Mouse (Mus musculus): ENCODE results near the gene Stk24.

Gene Stk24

DNA sequence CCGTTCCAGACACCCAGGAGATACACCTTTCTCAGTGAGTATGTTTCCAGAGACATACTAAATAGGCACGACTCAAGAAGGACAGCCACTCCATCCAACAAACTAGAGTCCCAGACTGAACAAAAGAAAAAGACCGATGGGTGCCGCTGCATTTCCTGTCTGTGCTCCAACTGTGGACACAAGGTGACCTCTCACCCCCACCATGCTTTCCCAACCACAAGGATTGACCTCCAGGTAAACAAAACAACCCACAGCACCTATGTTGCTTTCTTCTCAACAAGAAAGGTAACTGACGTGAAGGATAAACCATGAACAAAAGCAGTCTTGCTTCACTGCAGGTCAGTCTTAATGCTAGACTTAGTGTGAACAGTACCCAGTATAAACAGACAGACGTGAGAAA, 27.1 kb downstream of the Stk24 start:
- DNase-seq (ENCODE audit: extremely low read depth, low read depth, low spot score), result no peak

DNA sequence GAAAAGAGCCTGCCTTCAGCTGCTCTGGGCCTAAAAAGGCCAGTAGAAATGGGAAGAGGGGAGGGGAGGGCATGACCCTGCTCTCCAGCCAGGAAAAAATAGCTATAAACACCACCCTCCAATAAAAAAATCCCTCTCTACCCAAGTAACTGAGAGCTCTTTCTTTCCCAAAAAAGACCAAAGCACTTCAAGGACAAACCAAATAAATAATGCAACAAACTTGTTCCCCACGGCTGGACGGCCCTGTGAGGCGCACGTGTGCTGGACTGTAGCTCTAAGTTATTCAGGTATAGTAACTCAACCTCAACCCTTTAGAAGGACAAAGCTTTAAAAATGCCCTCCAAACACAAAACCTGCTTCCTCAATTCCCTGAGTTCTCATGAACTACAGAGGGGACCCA, 28.1 kb downstream of the Stk24 start:
- no peak for DNase-seq (ENCODE audit: extremely low read depth, low read depth, low spot score)

DNA sequence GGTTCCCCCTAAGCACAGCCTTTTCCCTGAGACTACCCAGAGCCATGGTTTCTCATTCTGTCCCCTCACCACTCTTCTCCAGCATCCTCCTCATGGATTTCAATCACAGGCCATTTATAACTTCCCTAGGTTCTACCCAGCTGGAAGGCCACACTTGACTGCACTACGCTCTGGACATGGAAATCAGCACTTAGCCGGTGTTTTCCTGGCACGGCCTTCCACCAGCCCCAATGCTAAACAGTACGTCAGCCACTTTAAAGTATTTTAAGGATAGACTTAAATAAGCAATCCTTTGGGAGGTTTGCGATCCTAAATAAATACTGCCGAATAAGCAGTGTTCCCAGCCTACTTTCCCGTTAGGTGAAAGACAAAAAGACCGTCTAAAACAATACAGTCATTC, 29.8 kb downstream of the Stk24 start:
- DNase-seq (ENCODE audit: extremely low read depth, low read depth, low spot score), result no peak

DNA sequence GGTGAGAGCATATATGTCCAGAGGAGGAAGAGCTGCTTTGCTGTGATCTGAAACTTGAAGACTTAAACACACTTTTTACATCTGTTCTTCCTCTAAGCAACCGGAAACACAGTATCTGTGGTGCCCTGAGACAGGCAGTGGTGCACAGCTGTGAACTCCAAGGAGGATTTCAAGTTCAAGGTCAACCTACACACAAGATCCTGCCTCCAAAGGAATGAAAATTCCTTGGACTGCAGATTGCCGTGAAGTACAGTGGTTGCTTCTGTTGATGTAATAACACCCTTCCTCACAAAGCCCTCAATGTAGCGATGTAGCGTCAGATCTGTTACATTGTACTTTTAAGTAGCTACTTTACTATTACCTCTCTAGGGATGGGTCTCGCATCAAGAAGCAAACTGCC, 30.5 kb downstream of the Stk24 start:
- DNase-seq (ENCODE audit: extremely low read depth, low read depth, low spot score), result no peak

DNA sequence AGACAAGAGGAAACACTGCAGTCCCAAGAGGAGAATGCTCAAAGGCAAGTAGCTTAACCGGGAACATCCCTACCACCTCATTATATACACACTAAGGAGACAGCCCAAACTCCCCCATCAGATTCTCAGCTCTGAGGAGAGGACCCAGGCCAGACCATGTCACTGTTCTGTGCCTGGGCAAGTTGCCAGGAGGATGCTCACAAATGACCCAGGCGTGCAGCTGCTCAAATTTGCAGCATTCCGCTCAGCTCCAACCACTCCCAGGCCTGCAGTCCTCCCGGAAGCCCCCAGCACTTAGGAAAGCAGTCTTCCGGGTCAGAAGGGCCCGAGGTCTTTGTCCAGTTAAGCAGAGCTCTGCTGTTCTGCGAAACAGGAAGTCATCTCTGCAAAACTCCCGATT, 31.6 kb downstream of the Stk24 start:
- no peak for DNase-seq (ENCODE audit: extremely low read depth, low read depth, low spot score)

DNA sequence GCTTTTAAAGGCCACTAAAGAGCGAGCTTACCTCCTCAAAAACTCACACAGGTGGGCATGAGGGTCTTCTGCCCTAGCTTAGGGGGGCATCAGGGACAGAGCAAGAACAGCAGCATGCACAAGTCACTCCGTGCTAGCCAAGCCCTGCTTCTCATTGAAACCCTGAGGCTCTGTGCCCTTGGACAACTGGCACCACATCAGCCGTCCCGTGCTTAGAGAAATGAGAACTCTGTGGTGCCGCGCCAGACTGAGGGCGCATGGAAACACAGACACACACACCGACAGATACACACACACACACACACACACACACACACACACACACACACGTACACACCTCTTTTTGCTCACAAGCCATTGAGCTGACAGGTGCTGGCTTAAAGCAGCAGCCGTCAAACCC, 32.7 kb downstream of the Stk24 start:
- no peak for DNase-seq (ENCODE audit: extremely low read depth, low read depth, low spot score)

DNA sequence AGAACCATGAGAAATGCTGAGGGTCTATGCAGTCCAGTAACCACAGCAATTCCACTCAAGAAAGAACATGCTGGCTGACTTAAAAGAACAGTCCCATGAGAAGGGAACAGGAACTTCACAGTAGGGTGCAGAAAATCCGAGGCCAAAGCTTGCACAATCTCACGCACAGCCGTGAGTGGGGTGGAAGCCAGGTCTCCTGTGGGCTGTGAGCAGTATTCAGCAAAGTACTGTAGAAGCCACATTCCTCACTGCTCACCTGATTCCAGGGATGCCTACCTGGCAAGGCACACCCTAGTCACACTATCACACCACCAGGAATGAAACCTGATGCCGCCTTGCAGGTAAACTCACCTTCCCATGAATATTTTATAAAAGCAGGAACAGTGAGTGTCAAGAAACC, 33.2 kb downstream of the Stk24 start:
- no peak for DNase-seq (ENCODE audit: extremely low read depth, low read depth, low spot score)

DNA sequence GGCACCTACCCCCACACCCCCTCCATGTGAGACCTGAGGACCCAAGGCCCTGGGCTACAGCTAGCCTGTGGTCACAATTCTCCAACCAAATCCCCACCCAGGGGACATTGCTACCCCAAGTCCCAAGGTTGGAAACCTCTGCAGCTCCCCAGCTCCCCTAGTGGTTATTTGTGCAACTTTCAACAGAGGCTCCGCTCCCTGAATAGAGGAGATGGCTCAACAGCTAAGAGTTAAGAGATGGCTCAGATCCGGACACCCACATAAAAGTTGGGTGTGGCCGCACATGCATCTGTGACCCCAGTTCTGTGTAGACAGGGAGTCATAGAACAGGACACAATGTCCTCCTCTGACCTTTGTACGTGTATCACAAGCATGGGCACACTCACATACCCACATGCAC, 33.8 kb downstream of the Stk24 start:
- no peak for DNase-seq (ENCODE audit: extremely low read depth, low read depth, low spot score)

DNA sequence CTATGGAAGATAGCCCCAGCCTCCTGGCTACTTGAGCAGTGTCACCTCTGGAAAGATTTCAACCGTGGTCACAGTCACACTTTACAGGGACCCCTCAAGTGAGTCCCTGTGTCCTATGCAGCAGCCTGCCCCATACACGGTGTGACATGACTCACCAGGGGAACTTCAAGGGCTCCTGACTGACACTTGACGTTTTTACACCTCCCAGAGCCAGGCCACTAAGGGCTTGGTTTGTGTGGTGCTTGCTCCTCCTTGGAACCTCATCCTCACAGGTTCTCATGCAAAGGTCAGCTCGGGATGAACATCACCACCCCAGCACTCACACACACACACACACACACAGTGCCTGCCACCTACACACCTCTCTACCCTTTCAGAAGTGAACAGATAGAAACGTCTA, 34.9 kb downstream of the Stk24 start:
- no peak for DNase-seq (ENCODE audit: extremely low read depth, low read depth, low spot score)

DNA sequence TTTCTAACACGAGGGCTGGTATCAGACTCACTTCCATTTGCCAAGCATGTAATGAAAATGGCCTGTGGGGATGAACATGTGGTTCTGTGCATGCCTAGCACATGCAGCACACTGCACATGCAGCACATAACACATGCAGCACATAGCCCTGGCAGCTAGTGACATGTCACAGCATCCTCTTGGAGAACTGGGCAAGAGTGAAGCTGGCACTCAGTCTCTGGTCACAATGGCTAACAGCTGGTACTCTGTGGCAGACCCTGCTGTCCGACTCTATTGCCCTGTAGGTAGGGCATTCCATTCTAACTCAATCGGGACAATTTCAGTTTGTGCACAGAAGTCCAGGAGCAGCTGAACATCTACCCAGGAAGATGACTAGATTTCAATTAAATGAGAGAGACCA, 36.9 kb downstream of the Stk24 start:
- no peak for DNase-seq (ENCODE audit: extremely low read depth, low read depth, low spot score)

DNA sequence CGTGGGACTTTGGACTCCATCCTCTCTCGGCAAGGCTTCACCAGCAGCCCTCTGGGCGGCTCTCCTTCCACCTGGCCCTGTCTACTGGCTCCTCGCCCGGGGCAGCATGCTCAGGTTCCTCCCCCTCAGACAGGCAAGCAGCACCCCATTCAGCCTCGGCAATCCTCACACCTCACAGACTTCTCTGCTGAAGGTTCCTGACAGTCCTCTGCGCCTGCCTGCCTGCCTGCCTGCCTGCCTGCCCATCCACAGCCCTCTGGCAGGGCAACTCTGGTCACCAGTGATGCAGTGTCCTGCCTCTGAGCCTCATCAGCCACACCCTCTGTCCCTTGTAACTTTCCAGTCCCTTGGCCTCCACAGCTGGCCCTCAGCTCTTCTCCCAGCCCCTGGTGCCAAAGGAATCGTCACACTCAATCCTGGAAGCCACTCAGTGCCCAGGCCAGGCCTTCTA, 39.8 kb downstream of the Stk24 start:
- DNase-seq (ENCODE audit: extremely low read depth, low read depth, low spot score), result no peak

DNA sequence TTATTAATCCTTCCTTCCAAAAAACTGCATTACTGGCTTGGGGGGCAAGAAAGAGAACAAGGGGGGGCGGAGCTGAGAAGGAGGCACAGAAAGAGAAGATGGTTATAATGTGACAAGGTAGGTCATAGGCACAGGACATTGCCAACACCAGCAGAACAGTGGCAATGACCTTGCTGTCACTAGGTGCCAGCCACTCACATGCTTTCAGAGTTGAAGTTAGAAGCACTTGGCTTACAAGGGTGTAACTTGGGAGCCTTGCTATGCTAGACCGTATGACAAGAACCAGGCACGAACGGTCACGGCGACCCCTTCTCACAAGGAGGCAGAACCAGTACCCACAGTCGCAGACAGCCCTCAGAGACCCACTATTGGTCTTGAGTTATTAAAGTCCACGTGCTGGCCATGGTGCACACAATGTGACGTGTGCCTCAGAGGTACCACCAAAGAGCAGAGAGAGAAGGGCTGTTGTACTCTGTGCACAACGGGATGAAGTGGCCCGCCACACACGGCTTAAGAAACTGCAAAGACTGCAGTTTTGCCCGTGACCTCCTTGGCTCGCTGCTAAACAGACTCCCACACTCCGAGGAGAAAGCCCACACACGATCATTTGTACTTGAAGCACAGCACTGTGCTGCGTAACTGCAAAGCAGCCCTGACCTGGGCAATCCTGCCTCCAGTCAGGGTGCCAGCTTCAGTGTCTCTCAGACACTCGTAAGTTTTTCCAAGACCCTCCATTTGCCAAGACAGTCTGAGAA, 40.8 kb downstream of the Stk24 start:
- DNase-seq (ENCODE audit: extremely low read depth, low read depth, low spot score), result no peak

DNA sequence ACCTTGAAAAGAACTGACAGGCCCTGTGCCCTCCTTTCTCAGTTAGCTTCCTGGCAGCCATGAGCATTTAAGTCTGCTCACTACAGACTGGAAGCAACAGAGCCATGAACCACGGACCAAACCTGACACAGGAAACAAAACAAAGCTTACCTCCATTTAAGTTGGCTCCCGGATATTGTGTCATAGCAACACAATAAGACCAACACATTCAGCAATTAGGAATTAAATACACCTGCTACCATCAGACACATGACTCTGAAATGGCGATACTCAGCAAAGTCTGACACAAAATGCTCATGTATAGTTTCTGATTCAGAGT, 49.8 kb downstream of the Stk24 start:
- DNase-seq (ENCODE audit: extremely low read depth, low read depth, low spot score), result no peak

DNA sequence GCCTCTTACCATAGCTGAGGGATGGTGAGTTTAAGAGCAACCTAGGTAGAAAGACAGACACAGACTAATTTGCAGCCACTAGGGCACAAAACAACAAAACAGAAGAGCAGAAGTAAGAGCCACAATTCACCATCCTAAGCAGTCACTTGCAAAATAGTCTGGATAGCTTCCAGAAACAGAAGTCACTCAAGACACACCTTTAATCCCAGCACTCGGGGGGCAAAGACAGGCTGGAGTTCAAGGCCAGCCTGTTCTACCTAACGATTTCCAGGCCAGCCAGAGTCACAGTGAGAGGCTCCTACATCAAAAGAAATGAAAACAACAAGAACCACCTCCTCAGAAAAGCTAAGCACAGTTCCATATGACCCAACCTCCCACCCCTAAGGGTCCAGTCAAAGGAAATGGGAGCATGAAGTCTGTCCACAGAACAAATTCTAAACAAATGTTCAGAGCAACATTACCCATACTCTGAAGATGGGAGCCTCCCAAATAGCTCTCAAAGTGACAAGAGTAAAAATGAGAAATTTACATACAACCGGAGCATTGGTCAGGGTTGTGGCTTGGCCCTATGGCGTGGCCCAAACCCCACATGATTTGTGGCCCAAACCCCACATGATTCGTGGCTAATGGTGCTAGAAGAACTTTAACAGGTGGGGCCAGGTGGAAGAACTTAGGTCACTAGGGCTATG, 50.3 kb downstream of the Stk24 start:
- no peak for DNase-seq (ENCODE audit: extremely low read depth, low read depth, low spot score)

DNA sequence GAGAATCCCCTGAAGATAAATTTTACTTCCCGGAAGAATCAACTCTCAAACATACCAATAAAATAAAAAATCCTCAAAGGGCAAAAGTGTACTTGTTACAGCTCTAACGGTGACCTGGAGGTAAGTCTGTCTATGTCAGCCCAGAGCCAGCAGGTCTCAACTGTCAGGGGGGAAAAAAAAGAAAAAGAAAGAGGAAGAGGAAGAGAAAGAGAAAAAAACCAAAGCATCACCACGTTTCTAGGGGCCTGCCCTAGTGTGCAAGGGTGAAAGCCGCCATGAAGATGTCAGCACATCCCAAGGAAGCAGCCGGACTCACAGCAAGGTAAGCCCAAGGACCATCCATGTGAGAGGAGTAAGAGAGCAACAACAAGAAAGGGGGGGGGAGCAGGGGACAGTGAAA, 50.9 kb downstream of the Stk24 start:
- no peak for DNase-seq (ENCODE audit: extremely low read depth, low read depth, low spot score)

DNA sequence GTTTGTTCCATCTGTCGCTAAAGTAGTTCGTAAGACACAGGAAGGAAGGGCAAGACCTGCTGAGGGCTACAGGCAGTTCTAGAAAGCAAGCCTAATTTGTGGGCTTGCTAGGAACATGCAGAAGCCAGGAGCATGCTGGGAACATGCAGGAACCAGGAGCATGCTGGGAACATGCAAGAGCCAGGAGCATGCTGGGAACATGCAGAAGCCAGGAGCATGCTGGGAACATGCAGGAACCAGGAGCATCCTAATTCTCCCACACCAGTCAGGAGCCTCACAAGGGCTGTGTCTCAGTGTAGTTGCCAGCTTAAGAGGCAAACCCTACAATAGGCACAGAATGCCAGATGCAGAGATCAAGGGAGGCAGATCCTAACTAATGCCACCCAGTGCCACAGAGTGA, 53.4 kb downstream of the Stk24 start:
- DNase-seq (ENCODE audit: extremely low read depth, low read depth, low spot score), result no peak

DNA sequence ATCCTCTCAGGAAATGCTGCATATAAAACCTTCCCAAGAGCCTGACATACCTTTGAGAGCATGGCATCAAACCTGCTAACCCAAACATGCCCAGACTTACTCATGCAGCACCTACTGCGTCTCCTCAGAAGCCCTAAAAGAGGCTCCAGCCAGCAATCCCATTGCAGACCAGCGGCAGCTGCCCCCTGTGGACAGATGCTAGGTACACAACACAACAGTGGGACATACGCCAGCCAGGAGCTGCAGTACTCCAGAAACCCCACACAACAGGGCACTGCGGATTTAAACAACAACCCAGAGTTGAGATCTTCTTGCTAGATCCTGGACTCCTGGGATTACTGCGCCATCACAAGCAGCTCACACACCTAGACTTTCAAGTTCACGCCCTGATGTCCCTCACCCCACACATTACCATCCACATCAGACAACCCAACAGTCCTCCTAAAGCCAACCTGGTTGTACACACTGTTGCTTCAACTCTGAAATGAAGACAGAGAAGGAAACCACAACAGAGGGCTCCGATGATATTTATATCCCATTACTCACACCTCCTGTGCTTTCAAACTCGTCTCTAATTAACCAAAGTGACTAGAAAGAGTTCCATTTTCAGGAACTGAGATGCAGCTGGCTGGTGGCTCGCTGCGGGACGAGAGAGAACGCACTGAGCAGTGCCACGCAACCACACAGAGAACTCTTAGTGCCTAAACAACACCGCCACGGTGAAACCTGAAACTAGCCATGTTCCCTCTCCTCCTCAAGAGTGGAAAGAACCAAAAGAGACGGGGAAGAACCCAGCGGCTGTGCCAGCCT, 55.1 kb downstream of the Stk24 start:
- no peak for DNase-seq (ENCODE audit: extremely low read depth, low read depth, low spot score)

DNA sequence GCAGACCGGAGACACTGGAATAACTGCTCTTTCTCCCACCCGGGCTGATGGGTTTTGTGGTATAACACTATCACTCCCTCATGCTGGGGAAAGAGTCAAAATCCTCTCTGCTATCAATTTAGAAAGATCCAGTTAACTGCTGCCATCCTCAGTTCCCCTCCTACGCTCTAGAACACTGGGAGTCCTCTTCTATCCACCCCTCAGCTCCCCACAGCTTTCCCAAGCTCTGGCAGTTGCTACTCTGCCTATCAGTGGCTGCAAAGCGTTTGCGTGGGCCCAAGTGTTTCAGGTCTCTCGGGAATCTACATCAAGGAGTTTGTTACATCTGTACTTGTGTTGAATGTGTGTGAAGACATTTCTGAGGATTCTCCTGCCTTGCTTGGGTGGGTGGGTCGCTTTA, 57.2 kb downstream of the Stk24 start:
- DNase-seq (ENCODE audit: extremely low read depth, low read depth, low spot score), result no peak

DNA sequence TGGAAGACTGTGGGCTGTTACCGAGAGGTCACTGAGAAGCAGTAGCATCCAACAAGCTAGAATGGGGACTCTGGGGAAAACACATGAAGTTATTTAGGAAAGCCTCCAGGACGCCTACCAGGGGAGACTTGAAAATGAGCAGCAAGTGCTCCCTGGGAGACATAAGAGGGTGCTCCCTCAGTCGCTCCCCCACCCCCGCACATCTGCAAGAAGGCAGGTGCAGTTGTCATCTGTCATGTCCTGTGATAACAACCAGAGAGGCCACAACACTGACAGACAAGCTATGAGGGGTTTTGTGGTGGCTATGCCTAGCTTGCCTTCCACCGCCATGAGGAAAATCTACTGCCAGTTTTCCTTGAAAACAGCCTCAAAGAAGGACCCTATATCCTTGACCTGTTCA, 57.7 kb downstream of the Stk24 start:
- no peak for DNase-seq (ENCODE audit: extremely low read depth, low read depth, low spot score)

DNA sequence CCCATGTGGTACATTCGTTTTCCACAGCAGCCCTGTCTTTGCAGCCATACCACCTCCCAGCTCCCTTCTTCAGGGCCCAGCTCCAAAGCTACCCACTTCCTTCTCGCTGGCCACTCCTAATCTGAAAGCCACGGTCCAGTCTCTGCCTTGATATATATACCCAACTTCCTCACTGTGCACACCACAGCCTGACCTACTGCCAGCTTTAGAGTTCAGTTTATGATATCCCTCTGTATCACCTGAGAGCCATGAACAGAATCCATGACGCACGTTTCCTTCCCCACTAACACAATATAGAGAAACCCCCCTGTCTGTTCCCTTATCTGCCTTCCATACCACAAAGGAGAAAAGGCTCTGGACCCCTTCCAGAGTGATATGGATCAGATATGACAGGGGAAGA, 61.4 kb downstream of the Stk24 start:
- DNase-seq (ENCODE audit: extremely low read depth, low read depth, low spot score), result no peak

DNA sequence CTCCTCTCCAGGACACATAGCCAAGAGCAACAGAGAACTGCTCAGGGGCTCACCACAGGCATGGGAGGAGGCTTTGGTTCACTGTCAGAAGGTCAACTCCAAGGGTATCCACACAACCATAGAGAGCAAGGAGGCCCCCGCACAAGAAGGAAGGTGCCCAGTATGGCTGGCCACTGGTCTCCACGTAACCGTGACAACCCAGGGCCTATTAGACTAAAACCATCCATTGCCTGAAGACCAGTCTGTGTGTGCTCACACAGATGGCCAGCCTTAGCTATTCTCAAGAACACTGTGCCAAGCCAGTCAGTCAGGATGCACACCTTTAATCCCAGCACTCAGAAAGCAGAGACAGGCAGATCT, 62.5 kb downstream of the Stk24 start:
- DNase-seq (ENCODE audit: extremely low read depth, low read depth, low spot score), result no peak

DNA sequence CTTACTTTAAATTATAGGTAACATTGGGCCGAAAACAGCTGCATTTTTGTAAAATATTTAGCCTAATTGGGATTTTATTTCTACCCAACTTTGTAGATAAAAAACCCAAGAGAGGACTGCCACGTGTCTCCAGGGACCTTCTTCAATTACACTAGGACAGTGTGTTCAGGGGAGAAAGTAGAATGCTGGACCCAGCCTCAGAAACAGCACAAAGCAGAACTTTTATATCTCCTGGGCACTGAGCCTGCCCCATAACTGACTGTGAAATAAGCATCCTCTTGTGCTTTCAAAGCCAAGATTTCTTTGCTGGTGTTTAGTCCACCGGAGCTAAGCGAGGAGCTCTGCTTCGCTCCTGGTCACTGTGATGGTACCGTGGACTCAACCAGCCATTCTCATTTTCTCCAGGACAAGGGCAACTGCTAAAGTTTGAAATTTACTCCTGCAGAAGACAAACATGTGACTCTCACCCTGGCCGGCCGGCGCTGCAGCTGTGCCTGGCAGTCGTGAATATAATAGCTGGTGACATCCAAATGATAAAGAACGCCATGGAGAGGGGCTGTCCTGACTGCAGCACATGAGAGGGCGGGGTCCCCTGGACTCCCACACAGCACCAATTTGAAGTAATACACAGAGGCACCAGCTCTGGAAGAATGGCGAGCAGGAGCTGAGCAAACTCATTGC, 63.0 kb downstream of the Stk24 start:
- DNase-seq (ENCODE audit: extremely low read depth, low read depth, low spot score), result no peak

Data from fat pad, adult 2 months (tissue).